Comparison of ENCODE assay signal across 10 mouse cellular contexts in genomic region chr12:112290299-112290698, GRCm38 (mm10).
A peak's percentile ranks its signal among the peaks of the same experiment; 100 is the strongest.
DNase-seq lines count a peak whose midpoint lies in the region; ATAC-seq and TF ChIP-seq lines count a peak whose summit lies in the region.
"Had no signal": no experiment of that assay in that cellular context is flagged by ENCODE, and none has a peak within 500 bp of the region (broad histone marks: within the 10 kb centered on the region; RNA-seq: fewer than 3 reads in every experiment).

No protein-coding gene starts in this region.

- no peak for ATAC-seq in granulocyte monocyte progenitor cell, adult 5-6 weeks (replicated peaks; ENCODE audit: poor library complexity, severe bottlenecking)

- no peak overlapping the region for H3K4me3 ChIP-seq in layer of hippocampus, adult 2 months
- H3K4me3 ChIP-seq: midbrain, embryonic 12.5 days had no signal

- no peak for TF ChIP-seq CTCF in layer of hippocampus, adult 2 months (conservative IDR thresholded peaks at IDR 0.05)

- DNase-seq in layer of hippocampus, adult 11-12 months (ENCODE audit: low spot score) = peak; percentile 41
- no peak for DNase-seq in layer of hippocampus, adult 9-10 months (ENCODE audit: low spot score)
- DNase-seq in cerebellum, postnatal 25 days = peak; percentile 36 to 58
- peak; percentile 46 to 63 for DNase-seq in layer of hippocampus, adult 2 months (ENCODE audit: low spot score in 2 of 2)
- DNase-seq in right cerebral cortex, postnatal 14 days = peak; percentile 28
- DNase-seq in retina, postnatal 1 day = no peak
- DNase-seq in kidney, postnatal 25 days = no peak
- DNase-seq: gastrocnemius, postnatal 36 days had no signal

- no peak overlapping the region for H3K27ac ChIP-seq in layer of hippocampus, adult 2 months
- H3K27ac ChIP-seq: midbrain, embryonic 12.5 days had no signal

Comparison
In these comparisons a context has a peak if more than half of its experiments do, and no peak if none do; other contexts are left out.
1. DNase-seq: peak in layer of hippocampus, adult 11-12 months (single experiment), cerebellum, postnatal 25 days (2 of 2), layer of hippocampus, adult 2 months (2 of 2) and right cerebral cortex, postnatal 14 days (single experiment); none in layer of hippocampus, adult 9-10 months (single experiment), retina, postnatal 1 day (single experiment) and kidney, postnatal 25 days (0 of 2).